Mouse (Mus musculus) stomach, embryonic 16.5 days (tissue): Measurements from ENCODE around the gene Jund. TPM values are rescaled to one million over a fixed set of nuclear protein-coding genes. Genes with fewer than 3 reads are reported as not detected.
A peak's percentile ranks its signal among the peaks of the same experiment; 100 is the strongest.

Experiments
- ATAC-seq: fragments of 200-750 bp; cut with Nextera tagmentation; 2 replicates; pipeline ENCODE4 v1.8.0; 2017; ENCODE audit warnings: moderate number of reproducible peaks, moderate TSS enrichment; ENCODE audit not compliant: insufficient read depth, low FRiP score
- H3K27ac ChIP-seq: fragments of 300-500 bp; sonication (generic); 2 replicates; pipeline ENCODE4 v1.5.1; 2014; ENCODE audit warnings: low read length
- H3K27me3 ChIP-seq: fragments of 300-500 bp; sonication (generic); 2 replicates; pipeline ENCODE4 v1.6.1; 2014; ENCODE audit warnings: low read length, control low read depth, mixed read lengths; ENCODE audit not compliant: control insufficient read depth, insufficient read depth
- H3K36me3 ChIP-seq: fragments of 300-500 bp; sonication (generic); 2 replicates; pipeline ENCODE4 v1.6.1; 2014; ENCODE audit warnings: low read length; ENCODE audit not compliant: control insufficient read depth, insufficient read depth
- H3K4me1 ChIP-seq: fragments of 300-500 bp; sonication (generic); 2 replicates; pipeline ENCODE4 v1.6.1; 2014; ENCODE audit warnings: low read length, control low read depth, mixed read lengths; ENCODE audit not compliant: control insufficient read depth, insufficient read depth
- H3K4me2 ChIP-seq: fragments of 300-500 bp; sonication (generic); 2 replicates; pipeline ENCODE4 v1.6.1; 2014; ENCODE audit warnings: low read depth, low read length, mixed read lengths
- H3K4me3 ChIP-seq: fragments of 300-500 bp; sonication (generic); replicated peaks from 2 replicates; pipeline ENCODE4 v1.5.1; 2014; ENCODE audit warnings: mild to moderate bottlenecking, low read length
- H3K9ac ChIP-seq: fragments of 300-500 bp; sonication (generic); 2 replicates; pipeline ENCODE4 v1.6.1; 2014; ENCODE audit warnings: low read length
- H3K9me3 ChIP-seq: fragments of 300-500 bp; sonication (generic); replicated peaks from 2 replicates; pipeline ENCODE4 v1.6.1; 2016; ENCODE audit warnings: low read length, control low read depth; ENCODE audit not compliant: control insufficient read depth
- WGBS: fragments of 180-500 bp; shearing (Covaris S2); extraction: QIAGEN DNeasy Blood & Tissue Kit; methylation state at CpG from one replicate; pipeline ENCODE4 v1.1.7; 2014; 5-methylcytosine and 5-hydroxymethylcytosine counted together
- polyA plus RNA-seq: library from polyadenylated mRNA; unstranded; fragments of >200 nt; fragmentation: Nextera tagmentation; extraction: Ambion mirVana; gene quantifications from 2 replicates; pipeline ENCODE4 v1.2.1, GENCODE M21; 2015

Gene Jund
- polyA plus RNA-seq, 1 experiment from 2014 or later, result 30.0 TPM

- no peaks in the 10 kb centered on the region for H3K36me3 ChIP-seq
- H3K27ac ChIP-seq, result no peak within 1 kb of the TSS
- H3K4me1 ChIP-seq, result no peaks in the 10 kb centered on the region; the same call in 1 of the 2 replicates
- H3K9me3 ChIP-seq, result no peaks in the 10 kb centered on the region
- no peak for ATAC-seq
- 0 out of 2 replicates have a peak within 1 kb of the TSS, but pooled peaks have one; percentile 10 for H3K9ac ChIP-seq
- H3K4me2 ChIP-seq, result no peak within 1 kb of the TSS
- 0 out of 2 replicates have a peak, but pooled peaks cover 7% of the 10 kb centered on the region for H3K27me3 ChIP-seq
- 46% methylated on average over 7 of the region's 7 CpGs for WGBS
- H3K4me3 ChIP-seq, result no peak within 1 kb of the TSS
Observed at GRCm38 (mm10) chr8:70723486-70724210, 24.9 kb downstream of the Jund start, which contains the start of gene Pde4c. Pde4c (plus strand) TSS chr8:70723720.

- H3K4me2 ChIP-seq, result no peak overlapping the region
- H3K27me3 ChIP-seq, result peaks cover 9% of the 10 kb centered on the region; the same call in 1 of the 2 replicates
- WGBS, result 72% methylated on average over 12 of the region's 12 CpGs
- ATAC-seq, result no peak
- H3K4me1 ChIP-seq, result no peaks in the 10 kb centered on the region
- H3K4me3 ChIP-seq, result no peak overlapping the region
- H3K9ac ChIP-seq, result no peak overlapping the region
- no peaks in the 10 kb centered on the region for H3K9me3 ChIP-seq
- H3K36me3 ChIP-seq, result no peaks in the 10 kb centered on the region
- H3K27ac ChIP-seq, result no peak overlapping the region
Observed at GRCm38 (mm10) chr8:70724216-70724615, 25.5 kb downstream of the Jund start.

GRCm38 (mm10) chr8:70725792-70726447, 27.2 kb downstream of the Jund start:
- Histone ChIP-seq H3K36me3 (no peaks in the 10 kb centered on the region), H3K27me3 (peaks cover 18% of the 10 kb centered on the region), H3K4me2 (no peak overlapping the region), H3K27ac (no peak overlapping the region), H3K4me1 (0 out of 2 replicates have a peak, but pooled peaks cover 3% of the 10 kb centered on the region), H3K4me3 (no peak overlapping the region), H3K9me3 (no peaks in the 10 kb centered on the region), H3K9ac (no peak overlapping the region)
- WGBS, result 24% methylated on average over 14 of the region's 14 CpGs
- no peak for ATAC-seq

- H3K4me1 ChIP-seq, result 0 out of 2 replicates have a peak, but pooled peaks cover 3% of the 10 kb centered on the region
- no peaks in the 10 kb centered on the region for H3K9me3 ChIP-seq
- no peak overlapping the region for H3K9ac ChIP-seq
- no peak overlapping the region for H3K4me2 ChIP-seq
- peaks cover 18% of the 10 kb centered on the region for H3K27me3 ChIP-seq
- ATAC-seq, result no peak
- no peaks in the 10 kb centered on the region for H3K36me3 ChIP-seq
- H3K4me3 ChIP-seq, result no peak overlapping the region
- H3K27ac ChIP-seq, result no peak overlapping the region
- WGBS, result 43% methylated on average over 11 of the region's 11 CpGs
Observed at GRCm38 (mm10) chr8:70726721-70727120, 28.0 kb downstream of the Jund start.

GRCm38 (mm10) chr8:70729808-70730475, 31.2 kb downstream of the Jund start:
- peak overlapping the region; percentile 53 for H3K4me2 ChIP-seq
- peak overlapping the region; percentile 41 for H3K4me3 ChIP-seq
- 4% methylated on average over 34 of the region's 34 CpGs for WGBS
- H3K27me3 ChIP-seq, result peaks cover 18% of the 10 kb centered on the region
- no peaks in the 10 kb centered on the region for H3K9me3 ChIP-seq
- H3K9ac ChIP-seq, result peak overlapping the region; percentile 65
- 0 out of 2 replicates have a peak, but pooled peaks cover 3% of the 10 kb centered on the region for H3K4me1 ChIP-seq
- no peaks in the 10 kb centered on the region for H3K36me3 ChIP-seq
- ATAC-seq, result peak; percentile 45; the same call in 1 of the 2 replicates
- no peak overlapping the region for H3K27ac ChIP-seq

GRCm38 (mm10) chr8:70730956-70731355, 32.2 kb downstream of the Jund start:
- ATAC-seq, result no peak
- Histone ChIP-seq H3K9me3 (no peaks in the 10 kb centered on the region), H3K4me2 (no peak overlapping the region), H3K4me3 (no peak overlapping the region), H3K27ac (no peak overlapping the region), H3K36me3 (no peaks in the 10 kb centered on the region), H3K27me3 (peaks cover 18% of the 10 kb centered on the region), H3K9ac (no peak overlapping the region), H3K4me1 (0 out of 2 replicates have a peak, but pooled peaks cover 3% of the 10 kb centered on the region)
- WGBS, result 87% methylated on average over 4 of the region's 4 CpGs

- H3K27ac ChIP-seq, result no peak overlapping the region
- no peaks in the 10 kb centered on the region for H3K4me1 ChIP-seq
- H3K36me3 ChIP-seq, result no peaks in the 10 kb centered on the region
- no peak for ATAC-seq
- H3K9me3 ChIP-seq, result no peaks in the 10 kb centered on the region
- peaks cover 6% of the 10 kb centered on the region; the same call in 1 of the 2 replicates for H3K27me3 ChIP-seq
- no peak overlapping the region for H3K4me2 ChIP-seq
- no peak overlapping the region for H3K9ac ChIP-seq
- WGBS, result 61% methylated on average over 5 of the region's 5 CpGs
- no peak overlapping the region for H3K4me3 ChIP-seq
Observed at GRCm38 (mm10) chr8:70737705-70738104, 39.0 kb downstream of the Jund start.

GRCm38 (mm10) chr8:70738211-70738610, 39.5 kb downstream of the Jund start:
- no peak overlapping the region for H3K4me2 ChIP-seq
- H3K9me3 ChIP-seq, result no peaks in the 10 kb centered on the region
- H3K27ac ChIP-seq, result no peak overlapping the region
- 58% methylated on average over 3 of the region's 3 CpGs for WGBS
- no peak overlapping the region for H3K4me3 ChIP-seq
- H3K36me3 ChIP-seq, result no peaks in the 10 kb centered on the region
- H3K9ac ChIP-seq, result no peak overlapping the region
- H3K27me3 ChIP-seq, result peaks cover 11% of the 10 kb centered on the region
- H3K4me1 ChIP-seq, result peaks cover under 1% of the 10 kb centered on the region
- ATAC-seq, result no peak

- Histone ChIP-seq H3K9me3 (no peaks in the 10 kb centered on the region), H3K27me3 (peaks cover 39% of the 10 kb centered on the region), H3K36me3 (no peaks in the 10 kb centered on the region), H3K4me3 (no peak overlapping the region), H3K4me1 (peaks cover 10% of the 10 kb centered on the region), H3K27ac (no peak overlapping the region), H3K4me2 (no peak overlapping the region), H3K9ac (no peak overlapping the region)
- 47% methylated on average over 5 of the region's 5 CpGs for WGBS
- ATAC-seq, result no peak
Observed at GRCm38 (mm10) chr8:70741661-70742060, 42.9 kb downstream of the Jund start.
